Mouse (Mus musculus): Measurements from ENCODE around the gene 4933434E20Rik.

4933434E20Rik gene

DNA sequence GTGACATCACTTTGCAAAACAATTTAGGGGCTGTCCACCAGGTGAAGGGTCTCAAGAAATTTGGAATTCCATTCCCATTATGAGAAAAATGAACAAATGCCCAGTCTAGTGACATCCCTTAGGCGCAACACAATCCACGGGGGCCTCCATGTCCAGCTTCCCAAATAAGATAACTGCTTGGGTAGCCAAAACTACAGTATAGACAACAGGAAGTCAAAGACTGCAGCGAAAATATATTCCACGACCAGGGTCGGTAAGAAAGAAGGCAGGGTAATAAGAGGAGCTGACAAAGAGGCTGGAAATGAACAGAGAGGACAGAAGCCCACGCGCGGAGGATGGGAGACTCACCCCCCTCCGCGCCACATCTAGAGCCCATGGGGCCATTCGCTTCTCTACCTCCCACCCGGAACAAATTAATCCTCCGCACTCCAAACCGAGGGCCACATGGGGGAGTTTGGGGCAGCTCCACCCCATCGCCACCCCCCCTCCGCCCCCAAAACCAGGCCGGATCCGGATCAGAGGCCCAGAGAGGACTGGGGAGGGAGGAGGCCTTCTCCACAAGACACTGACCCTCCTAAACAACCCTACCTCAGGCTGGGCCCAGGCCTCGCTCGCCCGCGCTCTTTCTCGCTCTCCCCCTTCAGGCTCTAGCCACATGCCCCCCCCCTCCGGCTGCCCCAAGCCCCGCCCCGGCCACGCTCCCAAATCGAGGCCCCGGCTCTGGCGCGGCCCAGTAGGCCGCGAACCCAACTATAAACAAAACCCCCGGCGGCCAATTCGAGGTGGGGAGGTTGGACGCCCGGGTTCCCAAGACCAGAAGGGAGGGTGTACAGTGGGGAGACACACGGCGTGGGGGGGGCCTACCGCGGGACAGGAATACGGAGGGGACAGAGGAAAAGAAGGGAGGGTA lies at the start of gene 4933434E20Rik:
Gene 4933434E20Rik, plus strand, starts transcription at position 196 of the 910 bp plus-strand sequence.
- DNase-seq (ENCODE audit: inconsistent age in 2 of 2, low spot score in 1 of 2) = peak in 1 of 2 experiments; percentile 84

DNA sequence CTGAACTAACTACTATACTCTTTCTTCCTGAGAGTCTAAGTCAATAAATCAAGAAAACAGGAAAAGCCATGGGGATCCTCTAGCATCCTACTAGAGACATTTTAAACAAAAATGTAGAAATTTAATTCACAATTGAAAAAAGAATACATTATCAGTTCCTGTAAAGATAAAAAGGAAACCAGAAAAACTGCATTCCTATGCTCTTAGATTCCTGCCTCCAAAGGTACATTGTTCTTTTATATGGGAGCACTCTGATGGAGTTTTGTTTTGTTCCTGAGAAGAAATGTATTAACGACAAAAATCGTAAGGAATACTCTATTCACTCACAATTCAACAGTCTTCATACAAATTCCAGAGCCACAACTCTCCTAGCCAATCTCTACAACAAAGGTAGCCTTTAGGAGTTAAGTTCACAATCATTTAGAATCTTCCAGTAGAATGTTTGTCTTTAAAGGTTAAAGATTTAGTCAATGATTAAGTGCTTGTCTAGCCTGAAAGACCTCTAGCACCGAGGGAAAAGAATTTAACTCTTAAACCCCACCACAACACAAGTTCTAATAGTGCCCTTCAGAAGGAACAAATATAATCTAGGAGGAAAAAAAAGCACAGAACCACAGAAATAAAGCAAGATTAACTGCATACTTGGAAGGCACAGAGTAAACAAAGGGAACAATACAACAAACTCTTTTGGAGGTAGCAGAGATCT lies 47.2 kb upstream of the 4933434E20Rik start:
- no peak for DNase-seq (ENCODE audit: inconsistent age in 2 of 2, low spot score in 1 of 2)

DNA sequence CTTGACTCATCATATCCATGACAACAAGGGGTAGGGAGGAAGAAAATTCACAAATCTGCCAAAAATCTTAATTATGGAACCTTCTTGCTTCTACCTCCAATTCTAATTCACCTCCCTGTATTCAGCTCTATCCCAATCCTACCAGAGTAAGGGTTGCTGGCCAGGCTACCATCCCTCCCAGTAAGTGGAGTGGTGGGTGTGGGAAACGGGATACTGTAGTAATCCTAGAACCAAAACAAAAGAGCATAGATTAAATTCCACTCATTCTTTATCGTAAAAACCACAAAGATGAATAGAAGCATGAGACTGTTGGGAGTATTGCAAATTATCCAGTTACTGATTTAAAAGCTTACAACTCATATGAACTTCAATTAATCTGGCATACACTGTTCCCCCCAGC lies 41.1 kb upstream of the 4933434E20Rik start:
- DNase-seq (ENCODE audit: inconsistent age in 2 of 2, low spot score in 1 of 2) = no peak

DNA sequence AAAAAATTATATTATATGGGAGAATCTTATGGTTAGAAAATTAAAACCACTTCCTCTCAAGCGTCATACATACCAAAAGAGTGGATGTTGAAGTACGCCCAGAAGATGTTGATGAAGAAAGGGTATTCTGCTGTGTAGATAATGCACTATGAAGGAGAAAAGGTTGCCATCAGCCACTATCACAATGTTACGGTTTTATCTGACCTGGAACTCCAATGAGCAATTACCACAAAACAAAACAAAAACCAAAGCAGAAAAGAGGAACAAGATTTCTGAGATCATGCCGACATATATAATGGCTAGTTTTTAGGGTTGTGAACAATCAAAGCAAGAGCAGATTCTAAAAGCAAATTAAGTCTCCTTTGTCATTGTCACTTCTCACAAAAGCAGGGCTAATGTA lies 34.8 kb upstream of the 4933434E20Rik start:
- no peak for DNase-seq (ENCODE audit: inconsistent age in 2 of 2, low spot score in 1 of 2)

DNA sequence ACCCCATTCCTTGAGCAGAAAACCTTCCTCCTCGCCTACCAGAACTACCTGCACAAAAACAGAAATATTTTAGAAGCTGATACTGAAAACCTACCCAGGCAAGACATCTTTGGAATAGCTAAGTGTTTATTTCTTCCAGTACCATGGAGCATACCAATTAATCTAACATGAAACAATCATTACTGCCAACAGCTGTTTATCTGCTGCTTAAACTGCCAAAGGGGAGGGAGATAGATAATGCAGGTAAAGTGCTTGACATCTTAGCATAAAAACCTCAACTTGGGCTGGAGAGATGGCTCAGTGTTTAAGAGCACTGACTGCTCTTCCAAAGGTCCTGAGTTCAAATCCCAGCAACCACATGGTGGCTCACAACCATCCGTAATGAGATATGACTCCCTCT lies 16.8 kb upstream of the 4933434E20Rik start:
- no peak for DNase-seq (ENCODE audit: inconsistent age in 2 of 2, low spot score in 1 of 2)

DNA sequence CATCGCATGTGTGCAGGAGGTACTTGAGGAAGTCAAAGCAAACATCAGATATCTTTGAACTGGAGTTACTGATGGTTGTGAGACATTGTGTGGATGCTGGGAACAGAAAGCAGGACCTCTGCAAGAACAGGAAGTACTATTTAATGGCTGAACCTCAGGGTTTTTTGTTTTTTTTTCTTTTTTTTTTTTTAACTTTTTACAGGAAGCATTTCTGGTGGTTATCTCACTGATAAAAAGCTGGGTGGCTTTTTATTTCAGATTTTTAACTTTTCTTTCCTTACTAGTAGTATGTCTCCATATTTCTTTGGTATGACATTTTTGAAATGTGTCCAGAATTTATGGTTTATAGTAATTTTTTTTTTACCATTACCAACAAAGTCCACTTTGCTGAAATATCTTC lies 15.2 kb upstream of the 4933434E20Rik start:
- DNase-seq (ENCODE audit: inconsistent age in 2 of 2, low spot score in 1 of 2) = no peak

DNA sequence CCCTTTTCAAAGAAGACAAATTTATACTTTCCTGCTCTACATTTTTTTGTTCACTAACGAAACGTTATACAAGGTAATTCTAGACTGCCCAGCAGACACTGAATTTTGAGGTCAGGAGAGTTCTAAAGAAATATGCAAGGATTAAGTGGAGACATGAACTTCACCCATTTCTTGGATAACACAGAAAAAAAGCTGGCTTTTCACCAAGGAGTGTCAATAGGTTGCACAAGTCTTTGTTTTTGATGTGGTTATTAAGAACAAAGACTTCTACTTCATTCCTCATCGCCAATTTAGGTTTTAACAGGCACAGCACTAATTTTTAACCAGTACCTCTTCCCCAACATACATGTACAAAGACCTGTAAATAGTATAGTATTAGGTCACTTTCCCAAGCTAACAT lies 1.7 kb upstream of the 4933434E20Rik start:
- DNase-seq (ENCODE audit: inconsistent age in 2 of 2, low spot score in 1 of 2) = no peak

DNA sequence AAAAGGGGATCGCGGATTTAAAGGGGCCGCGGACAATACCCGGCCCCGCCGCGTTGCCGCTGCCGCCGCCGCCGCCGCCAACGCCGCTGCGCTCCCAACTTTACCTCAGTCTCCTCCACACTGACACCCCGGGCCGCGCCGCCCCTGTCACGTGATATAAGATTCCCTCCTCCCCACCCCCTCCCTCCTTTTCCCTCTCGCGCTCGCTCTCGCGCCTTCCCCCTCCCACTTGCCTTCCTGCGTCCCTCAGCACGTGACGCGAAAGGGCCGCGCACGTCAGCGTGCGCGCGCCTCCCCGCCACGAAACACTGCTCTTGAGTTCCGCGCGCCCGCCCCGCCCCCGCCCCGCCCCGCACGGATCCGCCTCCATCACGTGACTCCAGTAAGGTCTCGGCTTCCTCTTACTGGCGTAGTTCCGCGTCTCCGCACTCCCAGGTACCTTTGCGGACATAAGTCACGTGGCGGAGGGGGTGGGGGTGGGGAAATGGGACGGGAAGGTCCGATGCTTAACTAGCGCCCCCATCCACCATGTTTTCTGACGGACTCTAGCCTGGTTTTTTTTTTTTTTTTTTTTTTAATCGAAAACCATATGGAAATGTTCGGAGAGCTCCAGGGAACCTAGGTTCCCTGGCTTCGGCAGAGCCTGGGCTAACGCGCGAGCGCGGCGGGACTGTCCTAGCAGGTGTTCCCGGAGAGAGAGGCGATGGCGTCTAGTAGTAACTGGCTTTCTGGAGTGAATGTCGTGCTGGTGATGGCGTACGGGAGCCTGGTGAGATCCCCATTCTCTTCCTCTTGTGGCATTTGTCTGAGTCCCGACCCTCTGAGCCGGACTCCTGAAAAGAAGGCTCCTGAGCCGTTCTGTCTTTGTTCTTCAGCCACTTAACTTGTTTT lies 1.2 kb downstream of the 4933434E20Rik start, which contains the start of gene Ubap2l:
Gene Ubap2l, minus strand, starts transcription at position 278 of the 891 bp plus-strand sequence.
- peak; percentile 96 to 97 for DNase-seq (ENCODE audit: inconsistent age in 2 of 2, low spot score in 1 of 2)

DNA sequence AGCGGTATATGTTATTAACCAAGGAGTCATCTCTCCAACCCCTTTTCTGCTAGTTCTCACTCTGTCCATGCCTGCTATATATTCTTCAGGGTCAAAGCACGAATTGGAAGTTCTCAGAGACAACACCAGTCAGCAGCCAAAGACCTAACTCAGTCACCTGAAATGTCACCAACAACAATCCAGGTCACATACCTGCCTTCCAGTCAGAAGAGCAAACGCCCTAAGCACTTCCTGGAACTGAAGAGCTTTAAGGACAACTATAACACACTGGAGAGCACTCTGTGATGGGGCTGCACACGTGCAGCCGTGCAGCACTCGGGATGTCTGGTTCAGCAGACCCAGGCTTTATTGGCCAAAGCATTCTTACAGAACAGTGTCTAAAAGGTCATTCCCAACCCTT lies 10.1 kb downstream of the 4933434E20Rik start:
- no peak for DNase-seq (ENCODE audit: inconsistent age in 2 of 2, low spot score in 1 of 2)

DNA sequence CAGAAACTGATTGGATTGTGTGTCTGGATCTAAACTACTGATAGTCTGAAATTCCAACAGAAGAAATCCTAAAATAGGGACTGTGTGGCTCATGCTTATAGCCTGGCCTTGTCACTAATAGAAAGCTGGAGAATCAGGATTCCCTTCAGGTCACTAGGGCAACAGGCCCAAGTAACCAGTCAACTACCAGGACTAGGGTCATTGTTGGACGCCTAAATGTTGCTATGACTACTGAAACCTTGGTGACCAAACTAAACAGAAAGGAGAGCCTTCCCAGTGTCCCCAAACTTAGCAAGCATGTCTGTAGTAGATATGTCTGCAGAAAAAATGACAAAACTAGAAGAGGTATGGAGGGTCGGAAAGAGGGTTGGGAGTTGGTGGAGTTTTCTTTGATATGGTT lies 11.1 kb downstream of the 4933434E20Rik start:
- no peak for DNase-seq (ENCODE audit: inconsistent age in 2 of 2, low spot score in 1 of 2)

DNA sequence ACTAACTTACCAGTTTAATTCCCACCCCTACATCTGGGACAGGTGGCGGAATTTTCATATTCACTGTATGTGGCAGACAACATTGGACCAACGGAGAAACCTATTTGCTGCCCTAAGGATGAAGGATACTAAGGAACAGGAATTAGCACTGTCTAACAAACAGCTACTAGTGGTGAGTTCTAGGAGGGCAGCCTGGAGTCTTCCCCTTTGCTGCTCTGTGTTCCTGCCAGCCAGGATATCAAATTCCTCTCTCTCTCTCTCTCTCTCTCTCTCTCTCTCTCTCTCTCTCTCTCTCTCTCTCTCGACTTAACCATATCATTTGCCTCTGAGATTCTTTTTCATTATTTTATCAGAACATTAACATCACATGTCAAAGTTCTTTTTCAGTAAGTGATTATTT lies 12.9 kb downstream of the 4933434E20Rik start:
- DNase-seq (ENCODE audit: inconsistent age in 2 of 2, low spot score in 1 of 2) = no peak

DNA sequence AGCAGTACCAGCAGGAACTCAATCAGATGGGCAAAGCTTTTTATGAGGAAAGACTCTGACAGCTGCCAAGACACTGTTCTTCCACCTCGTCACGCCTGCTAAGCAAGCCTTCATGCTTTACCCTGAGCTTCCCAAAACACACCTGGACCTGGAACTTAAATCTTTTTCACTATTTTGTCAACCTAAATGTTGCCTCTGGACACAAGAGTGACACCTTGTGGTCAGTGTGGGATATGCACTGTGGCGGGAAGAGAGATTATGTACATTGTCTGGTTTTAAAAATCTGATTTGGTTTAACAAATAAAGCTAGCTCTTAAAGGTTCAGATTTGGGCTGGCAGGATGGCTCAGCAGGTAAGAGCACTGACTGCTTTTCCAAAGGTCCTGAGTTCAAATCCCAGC lies 14.1 kb downstream of the 4933434E20Rik start:
- DNase-seq (ENCODE audit: inconsistent age in 2 of 2, low spot score in 1 of 2) = peak in 1 of 2 experiments; percentile 84

DNA sequence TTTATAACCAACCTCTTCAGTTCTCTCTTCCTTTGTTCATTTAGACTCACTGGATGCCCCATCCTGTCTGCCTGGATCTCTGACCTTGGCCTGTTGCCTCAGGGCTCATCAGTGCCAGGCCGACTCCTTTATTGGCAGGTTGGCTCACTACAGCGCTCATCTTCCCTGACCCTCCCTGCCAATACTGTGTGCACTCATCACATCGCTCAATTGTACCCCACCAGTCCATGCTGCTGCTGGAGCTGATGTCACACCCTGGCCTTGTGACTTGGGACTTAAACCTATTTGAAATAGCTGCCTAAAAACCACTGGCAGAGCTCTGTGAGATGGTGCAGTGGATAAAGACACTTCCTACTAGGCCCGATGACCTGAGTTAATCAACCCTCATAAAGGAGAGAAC lies 16.4 kb downstream of the 4933434E20Rik start:
- peak in 1 of 2 experiments; percentile 78 for DNase-seq (ENCODE audit: inconsistent age in 2 of 2, low spot score in 1 of 2)

DNA sequence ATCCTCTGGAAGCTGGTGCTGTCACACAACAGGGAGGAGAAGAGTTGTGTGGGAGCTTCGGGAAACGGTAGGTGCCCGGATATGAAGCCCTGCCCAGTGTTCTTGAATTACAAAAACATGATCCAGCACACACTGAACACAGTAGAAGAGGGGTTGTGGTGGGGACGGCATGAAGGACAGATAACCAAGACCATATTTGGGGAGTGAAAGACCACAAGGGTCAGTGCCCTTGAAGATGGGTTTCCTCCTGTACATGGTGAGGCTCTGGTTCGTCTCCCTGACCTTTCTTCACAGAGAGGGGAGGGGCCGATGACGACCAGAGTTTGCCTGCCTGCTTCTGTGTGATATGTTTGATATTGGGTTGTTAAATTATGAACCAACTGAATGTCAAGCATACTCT lies 18.3 kb downstream of the 4933434E20Rik start:
- peak in 1 of 2 experiments; percentile 40 for DNase-seq (ENCODE audit: inconsistent age in 2 of 2, low spot score in 1 of 2)

DNA sequence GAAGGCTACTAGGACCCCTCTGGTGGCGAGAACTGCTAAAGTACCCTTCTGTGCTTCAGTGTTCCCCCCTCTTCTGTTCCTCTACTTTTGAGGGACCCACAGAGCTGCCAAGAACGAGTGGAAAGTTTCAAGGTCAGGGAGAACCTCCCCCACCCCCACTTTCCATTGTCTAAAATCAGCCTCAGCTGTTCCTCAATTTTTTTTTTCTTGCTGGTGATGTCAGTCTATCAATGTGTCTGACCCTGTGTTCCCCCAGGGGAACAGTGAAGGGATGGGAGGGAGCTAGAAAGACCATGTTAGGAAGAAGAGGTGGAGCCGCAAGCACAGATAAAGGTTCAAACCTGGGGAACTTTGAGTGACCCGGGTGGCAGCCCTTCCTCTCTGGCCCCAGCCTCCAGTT lies 20.9 kb downstream of the 4933434E20Rik start, which contains the start of gene Tpm3:
Gene Tpm3, plus strand, starts transcription at position 356 of the 400 bp plus-strand sequence.
- DNase-seq (ENCODE audit: inconsistent age in 2 of 2, low spot score in 1 of 2) = no peak

DNA sequence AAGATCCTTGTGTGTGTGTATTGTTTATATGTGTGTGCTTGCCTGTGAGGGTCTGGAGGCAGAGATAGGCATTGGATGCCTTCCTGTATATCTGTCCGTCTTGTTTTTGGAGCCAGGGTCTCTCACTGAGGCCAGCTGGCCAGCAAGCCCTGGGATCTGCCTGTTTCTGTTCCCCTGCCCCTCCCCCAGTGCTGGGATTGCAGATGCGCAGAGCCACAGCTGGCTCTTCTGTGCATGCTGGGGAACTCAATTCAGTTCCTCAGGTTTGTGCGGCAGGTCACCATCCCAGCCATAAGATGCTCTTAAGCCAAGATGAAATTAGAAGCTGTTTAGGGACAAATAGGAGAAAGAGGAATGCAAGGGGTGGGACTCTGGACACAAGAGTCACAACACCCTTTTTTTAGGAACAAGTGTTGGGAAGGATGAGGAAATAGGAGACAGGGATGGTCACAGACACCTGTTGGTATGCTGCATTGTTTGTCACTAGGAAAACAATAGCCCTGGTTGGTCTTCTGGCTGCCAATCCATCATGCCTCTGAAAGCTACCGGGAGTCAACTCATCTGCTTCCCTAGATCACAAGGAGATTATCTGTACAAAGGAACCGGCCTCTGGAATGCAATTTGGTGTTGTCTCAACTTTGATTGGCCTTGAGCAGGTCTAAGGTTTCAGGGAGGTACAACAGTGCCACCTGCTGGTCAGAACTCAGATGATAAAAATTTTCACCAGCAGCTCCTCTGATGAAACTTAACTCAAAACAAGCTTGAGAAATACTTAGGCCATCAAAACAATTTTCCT lies 25.7 kb downstream of the 4933434E20Rik start:
- DNase-seq (ENCODE audit: inconsistent age in 2 of 2, low spot score in 1 of 2) = peak; percentile 82 to 95

DNA sequence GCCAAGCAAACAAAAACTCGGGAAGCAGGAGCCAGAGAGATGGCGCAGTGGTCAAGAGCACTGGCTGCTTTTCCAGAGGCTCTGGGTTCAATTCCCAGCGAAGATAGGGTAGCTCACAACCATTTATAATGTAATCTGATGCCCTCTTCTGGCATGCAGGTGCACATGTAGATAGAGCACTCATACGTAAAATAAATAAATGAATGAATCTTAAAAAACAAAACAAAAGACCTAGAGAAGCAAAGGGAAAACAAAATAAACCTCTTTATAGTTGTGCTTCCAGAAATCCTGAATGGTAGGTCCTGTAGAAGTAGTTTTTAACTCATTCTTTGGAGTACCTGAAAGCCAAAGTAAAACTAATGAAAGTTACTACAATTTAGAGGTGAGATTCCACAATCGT lies 26.8 kb downstream of the 4933434E20Rik start:
- DNase-seq (ENCODE audit: inconsistent age in 2 of 2, low spot score in 1 of 2) = no peak

DNA sequence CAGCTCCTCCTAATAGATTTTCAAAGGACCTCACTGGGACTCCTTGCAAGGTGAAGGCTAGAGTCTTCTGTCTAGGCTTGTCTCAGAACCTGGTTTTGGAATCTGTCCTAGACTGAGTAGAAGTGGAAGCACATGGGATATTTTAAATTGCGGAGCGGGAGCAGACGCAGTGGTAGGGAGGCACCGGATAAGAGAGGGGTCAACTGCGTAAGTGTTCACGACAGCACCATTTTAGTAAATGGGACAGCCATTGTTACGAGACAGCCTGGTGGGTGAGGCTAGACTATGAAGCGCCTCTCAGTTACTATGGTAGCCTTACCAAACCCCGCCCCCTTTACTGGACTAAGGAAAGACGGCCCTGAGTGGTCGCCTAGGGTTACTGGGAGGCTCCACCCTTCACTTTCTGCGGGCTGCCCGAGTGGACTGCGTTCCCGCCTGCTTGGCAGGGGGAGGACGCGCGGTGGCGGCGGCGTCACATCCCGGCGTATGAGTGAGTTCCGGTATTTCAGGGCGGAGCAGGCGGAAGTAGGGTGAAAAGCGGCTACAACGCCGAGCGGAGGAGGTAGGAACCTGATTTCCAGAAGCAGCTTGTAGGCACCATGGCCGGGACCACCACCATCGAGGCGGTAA lies 27.8 kb downstream of the 4933434E20Rik start:
- DNase-seq (ENCODE audit: inconsistent age in 2 of 2, low spot score in 1 of 2) = peak; percentile 97

DNA sequence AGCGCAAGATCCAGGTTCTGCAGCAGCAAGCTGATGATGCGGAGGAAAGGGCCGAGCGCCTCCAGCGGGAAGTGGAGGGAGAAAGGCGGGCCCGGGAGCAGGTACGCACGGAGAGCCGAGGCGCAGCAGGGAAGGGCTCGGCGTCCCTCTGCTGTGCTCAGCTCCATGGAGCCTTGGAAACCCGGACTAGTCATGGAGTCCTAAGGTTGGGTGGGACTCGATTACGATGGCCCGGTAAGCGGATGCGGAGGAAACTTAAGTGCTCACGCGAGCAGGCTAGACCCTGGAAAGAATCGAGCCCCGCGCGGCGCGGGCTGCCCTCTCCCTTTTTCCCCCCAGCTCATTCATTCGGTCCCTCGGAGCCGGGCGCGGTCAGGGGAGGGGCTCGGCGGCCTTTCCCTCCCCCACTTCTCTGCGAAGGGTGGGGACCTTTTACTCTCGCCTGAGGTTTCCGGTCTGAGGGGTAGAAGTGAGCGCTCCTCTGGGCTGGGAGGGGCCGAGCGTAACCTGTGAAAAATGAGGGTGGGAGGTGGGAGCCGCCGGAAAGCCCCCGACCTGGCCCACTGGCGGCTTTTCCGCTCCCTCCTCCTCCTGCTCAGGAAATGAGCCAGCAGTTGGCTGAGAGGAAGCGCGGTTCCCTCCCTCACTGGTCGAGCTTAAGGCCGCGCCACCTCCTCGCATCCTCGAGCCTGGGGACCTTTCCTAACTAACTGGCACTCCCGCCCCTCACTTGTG lies 28.5 kb downstream of the 4933434E20Rik start:
- DNase-seq (ENCODE audit: inconsistent age in 2 of 2, low spot score in 1 of 2) = peak; percentile 82 to 92
